Mouse (Mus musculus): Measurements from ENCODE around the gene Arfgap1. TPM values are rescaled to one million over a fixed set of nuclear protein-coding genes. Genes with fewer than 3 reads are reported as not detected.

Arfgap1 gene
- total and polyA plus RNA-seq, 3 experiments = 28.8 to 32.2 (median 31.9) TPM

GRCm38 (mm10) chr2:180928723-180929122, 38.3 kb upstream of the Arfgap1 start, which contains the start of gene Birc7:
Gene Birc7 (plus strand): TSS chr2:180929023.
- H3K4me1 ChIP-seq (ENCODE audit: control insufficient read depth, insufficient read depth, low read length) = no peaks in the 10 kb centered on the region

GRCm38 (mm10) chr2:180932418-180932817, 34.6 kb upstream of the Arfgap1 start:
- 74% methylated on average over 1 of the region's 1 CpGs for WGBS

More at GRCm38 (mm10) chr2:180928723-180929122, 38.3 kb upstream of the Arfgap1 start, which contains the start of gene Birc7:
- 55% methylated on average over 4 of the region's 4 CpGs for WGBS
- Histone ChIP-seq H3K27ac (no peak within 1 kb of the TSS), H3K36me3 (ENCODE audit: control insufficient read depth, insufficient read depth, low read length) (no peaks in the 10 kb centered on the region), H3K27me3 (ENCODE audit: control insufficient read depth, insufficient read depth, low read length) (no peaks in the 10 kb centered on the region), H3K4me3 (no peak within 1 kb of the TSS), H3K79me2 (replicated peaks; ENCODE audit: control insufficient read depth, insufficient read depth, low read length) (no peaks in the 10 kb centered on the region), H3K9ac (ENCODE audit: low read depth, low read length) (no peak within 1 kb of the TSS)
- intact Hi-C loops (cut with DNase I) = no loop called here
- TF ChIP-seq CTCF (IDR thresholded peaks at IDR 0.05) = no peak
- TF ChIP-seq EP300 (IDR thresholded peaks at IDR 0.05; ENCODE audit: insufficient read depth, low read depth, low read length) = no peak
- no peak for TF ChIP-seq POLR2A (IDR thresholded peaks at IDR 0.05; ENCODE audit: insufficient read depth, low read depth, low read length)
- no peak for DNase-seq

GRCm38 (mm10) chr2:180940187-180940586, 26.8 kb upstream of the Arfgap1 start:
- H3K27ac ChIP-seq = no peak overlapping the region
- H3K9ac ChIP-seq (ENCODE audit: low read depth, low read length) = no peak overlapping the region
- no peak overlapping the region for H3K4me3 ChIP-seq
- H3K4me1 ChIP-seq (ENCODE audit: control insufficient read depth, insufficient read depth, low read length) = peaks cover 1% of the 10 kb centered on the region; the same call in 1 of the 2 replicates
- TF ChIP-seq CTCF (IDR thresholded peaks at IDR 0.05) (no peak), EP300 (IDR thresholded peaks at IDR 0.05; ENCODE audit: insufficient read depth, low read depth, low read length) (no peak), POLR2A (IDR thresholded peaks at IDR 0.05; ENCODE audit: insufficient read depth, low read depth, low read length) (no peak)
- intact Hi-C loops (cut with DNase I) = no loop called here
- DNase-seq = no peak
- no peaks in the 10 kb centered on the region for H3K27me3 ChIP-seq (ENCODE audit: control insufficient read depth, insufficient read depth, low read length)
- no peaks in the 10 kb centered on the region for H3K36me3 ChIP-seq (ENCODE audit: control insufficient read depth, insufficient read depth, low read length)
- no peaks in the 10 kb centered on the region for H3K79me2 ChIP-seq (replicated peaks; ENCODE audit: control insufficient read depth, insufficient read depth, low read length)

More at GRCm38 (mm10) chr2:180932418-180932817, 34.6 kb upstream of the Arfgap1 start:
- TF ChIP-seq EP300 (IDR thresholded peaks at IDR 0.05; ENCODE audit: insufficient read depth, low read depth, low read length) (no peak), CTCF (IDR thresholded peaks at IDR 0.05) (no peak), POLR2A (IDR thresholded peaks at IDR 0.05; ENCODE audit: insufficient read depth, low read depth, low read length) (no peak)
- Histone ChIP-seq H3K27ac (no peak overlapping the region), H3K27me3 (ENCODE audit: control insufficient read depth, insufficient read depth, low read length) (no peaks in the 10 kb centered on the region), H3K4me1 (ENCODE audit: control insufficient read depth, insufficient read depth, low read length) (no peaks in the 10 kb centered on the region), H3K79me2 (replicated peaks; ENCODE audit: control insufficient read depth, insufficient read depth, low read length) (no peaks in the 10 kb centered on the region), H3K9ac (ENCODE audit: low read depth, low read length) (no peak overlapping the region), H3K4me3 (no peak overlapping the region), H3K36me3 (ENCODE audit: control insufficient read depth, insufficient read depth, low read length) (no peaks in the 10 kb centered on the region)
- intact Hi-C loops (cut with DNase I) = no loop called here
- no peak for DNase-seq

- Histone ChIP-seq H3K27me3 (ENCODE audit: control insufficient read depth, insufficient read depth, low read length) (no peaks in the 10 kb centered on the region), H3K4me3 (no peak overlapping the region), H3K27ac (no peak overlapping the region), H3K9ac (ENCODE audit: low read depth, low read length) (no peak overlapping the region), H3K4me1 (ENCODE audit: control insufficient read depth, insufficient read depth, low read length) (peaks cover 1% of the 10 kb centered on the region; the same call in 1 of the 2 replicates), H3K36me3 (ENCODE audit: control insufficient read depth, insufficient read depth, low read length) (no peaks in the 10 kb centered on the region), H3K79me2 (replicated peaks; ENCODE audit: control insufficient read depth, insufficient read depth, low read length) (no peaks in the 10 kb centered on the region)
- intact Hi-C loops (cut with DNase I) = no loop called here
- DNase-seq = no peak
- TF ChIP-seq EP300 (IDR thresholded peaks at IDR 0.05; ENCODE audit: insufficient read depth, low read depth, low read length) = no peak
Measured at GRCm38 (mm10) chr2:180941869-180942268, 25.2 kb upstream of the Arfgap1 start.

GRCm38 (mm10) chr2:180949947-180950346, 17.1 kb upstream of the Arfgap1 start:
- H3K79me2 ChIP-seq (replicated peaks; ENCODE audit: control insufficient read depth, insufficient read depth, low read length) = no peaks in the 10 kb centered on the region
- H3K36me3 ChIP-seq (ENCODE audit: control insufficient read depth, insufficient read depth, low read length) = no peaks in the 10 kb centered on the region
- H3K4me3 ChIP-seq = no peak overlapping the region
- TF ChIP-seq POLR2A (IDR thresholded peaks at IDR 0.05; ENCODE audit: insufficient read depth, low read depth, low read length) (no peak), EP300 (IDR thresholded peaks at IDR 0.05; ENCODE audit: insufficient read depth, low read depth, low read length) (no peak), CTCF (IDR thresholded peaks at IDR 0.05) (no peak)
- intact Hi-C loops (cut with DNase I) = no loop called here
- no peak overlapping the region for H3K9ac ChIP-seq (ENCODE audit: low read depth, low read length)
- H3K4me1 ChIP-seq (ENCODE audit: control insufficient read depth, insufficient read depth, low read length) = no peaks in the 10 kb centered on the region; the same call in 1 of the 2 replicates
- 59% methylated on average over 1 of the region's 1 CpGs for WGBS
- H3K27me3 ChIP-seq (ENCODE audit: control insufficient read depth, insufficient read depth, low read length) = no peaks in the 10 kb centered on the region
- DNase-seq = no peak
- no peak overlapping the region for H3K27ac ChIP-seq

- Histone ChIP-seq H3K4me3 (no peak overlapping the region), H3K79me2 (replicated peaks; ENCODE audit: control insufficient read depth, insufficient read depth, low read length) (no peaks in the 10 kb centered on the region), H3K9ac (ENCODE audit: low read depth, low read length) (no peak overlapping the region), H3K36me3 (ENCODE audit: control insufficient read depth, insufficient read depth, low read length) (no peaks in the 10 kb centered on the region), H3K27ac (no peak overlapping the region), H3K27me3 (ENCODE audit: control insufficient read depth, insufficient read depth, low read length) (0 out of 2 replicates have a peak, but pooled peaks cover 2% of the 10 kb centered on the region), H3K4me1 (ENCODE audit: control insufficient read depth, insufficient read depth, low read length) (no peaks in the 10 kb centered on the region; the same call in 1 of the 2 replicates)
- intact Hi-C loops (cut with DNase I) = no loop called here
- DNase-seq = no peak
- TF ChIP-seq POLR2A (IDR thresholded peaks at IDR 0.05; ENCODE audit: insufficient read depth, low read depth, low read length) (no peak), EP300 (IDR thresholded peaks at IDR 0.05; ENCODE audit: insufficient read depth, low read depth, low read length) (no peak), CTCF (IDR thresholded peaks at IDR 0.05) (no peak)
- 37% methylated on average over 9 of the region's 9 CpGs for WGBS
Measured at GRCm38 (mm10) chr2:180952731-180953171, 14.3 kb upstream of the Arfgap1 start.

All from heart, adult 2 months (tissue).